Mouse (Mus musculus) left cerebral cortex, adult 18-20 months (tissue): ENCODE measurements at regions not wholly inside any gene's neighbourhood (a gene's known extent, or its start where the extent isn't known, plus 50 kb on each side); places are given as distances from the start of the nearest gene placed in this dataset.

ENCODE experiments used
- DNase-seq, 2 experiments: peaks; one replicate each; pipeline ENCODE4 v3.0.0; 2021 to 2022; ENCODE audit warnings: low spot score in 2 of 2, mixed read lengths in 1 of 2

GRCm38 (mm10) chrX:158544021-158544420 is 500.9 kb upstream of the Cnksr2 start:
- DNase-seq, result peak; percentile 16 to 34

GRCm38 (mm10) chrX:158577856-158578255 is 534.8 kb upstream of the Cnksr2 start:
- no peak for DNase-seq

- DNase-seq, result no peak
Observed at GRCm38 (mm10) chrX:158613136-158613535, 570.0 kb upstream of the Cnksr2 start.

- DNase-seq, result no peak
Observed at GRCm38 (mm10) chrX:158613607-158614006, 570.5 kb upstream of the Cnksr2 start.

GRCm38 (mm10) chrX:158614029-158614428 is 570.9 kb upstream of the Cnksr2 start:
- peak; percentile 9 to 46 for DNase-seq

GRCm38 (mm10) chrX:158614452-158614851 is 571.4 kb upstream of the Cnksr2 start:
- DNase-seq, result no peak

GRCm38 (mm10) chrX:158615096-158615495 is 572.0 kb upstream of the Cnksr2 start:
- DNase-seq, result peak in 1 of 2 experiments; percentile 2

GRCm38 (mm10) chrX:158627390-158627789 is 582.7 kb upstream of the Rps6ka3 start:
- no peak for DNase-seq

GRCm38 (mm10) chrX:158632406-158632805 is 577.7 kb upstream of the Rps6ka3 start:
- no peak for DNase-seq

GRCm38 (mm10) chrX:158652226-158652625 is 557.9 kb upstream of the Rps6ka3 start:
- DNase-seq, result no peak

- DNase-seq, result no peak
Observed at GRCm38 (mm10) chrX:158656188-158656587, 553.9 kb upstream of the Rps6ka3 start.

- no peak for DNase-seq
Observed at GRCm38 (mm10) chrX:158694191-158694590, 515.9 kb upstream of the Rps6ka3 start.

- DNase-seq, result no peak
Observed at GRCm38 (mm10) chrX:158703411-158703810, 506.7 kb upstream of the Rps6ka3 start.

- DNase-seq, result no peak
Observed at GRCm38 (mm10) chrX:158709811-158710210, 500.3 kb upstream of the Rps6ka3 start.

- peak in 1 of 2 experiments; percentile 14 for DNase-seq
Observed at GRCm38 (mm10) chrX:158744738-158745137, 465.4 kb upstream of the Rps6ka3 start.

GRCm38 (mm10) chrX:158745766-158746541 is 464.2 kb upstream of the Rps6ka3 start:
- no peak for DNase-seq
